Mouse (Mus musculus): ENCODE measurements around the gene Krt2. TPM values are rescaled to one million over a fixed set of nuclear protein-coding genes. Genes with fewer than 3 reads are reported as not detected.

Gene Krt2
- polyA plus RNA-seq (2014; fragmentation: Nextera tagmentation; extraction: Ambion mirVana): not detected in 2 replicates

DNA sequence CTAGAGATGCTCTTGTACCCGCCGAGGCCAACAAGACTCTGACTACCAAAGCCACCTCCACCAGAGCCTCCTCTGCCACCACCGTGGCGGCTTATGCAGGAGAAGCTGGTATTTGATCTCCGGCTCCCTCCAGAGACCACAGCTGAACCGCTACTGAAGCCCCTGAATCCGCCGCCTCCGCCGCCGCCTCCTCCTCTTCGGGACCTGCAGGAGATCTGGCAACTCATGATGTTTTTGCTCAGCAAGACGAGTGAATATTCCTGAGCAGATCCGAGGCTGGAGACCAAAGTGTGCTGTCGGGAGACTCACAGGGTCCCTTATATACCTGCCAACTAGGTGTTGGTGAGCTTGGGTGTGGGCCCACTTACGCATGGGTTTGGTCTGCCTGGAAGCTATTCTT lies at the start of gene Krt2:
TSS of gene Krt2 (minus strand) at position 295 of the 400 bp plus-strand sequence.
- Histone ChIP-seq H3K36me3 (ENCODE audit: control insufficient read depth, insufficient read depth, low read length) (no peaks in the 10 kb centered on the region), H3K9me3 (ENCODE audit: control insufficient read depth, low read length) (no peaks in the 10 kb centered on the region), H3K4me2 (replicated peaks; ENCODE audit: low read depth, low read length) (no peak within 1 kb of the TSS), H3K4me1 (replicated peaks; ENCODE audit: control insufficient read depth, insufficient read depth, low read length) (no peaks in the 10 kb centered on the region), H3K27ac (ENCODE audit: low read depth, low read length) (no peak within 1 kb of the TSS), H3K9ac (ENCODE audit: low read depth, low read length) (no peak within 1 kb of the TSS), H3K27me3 (ENCODE audit: control insufficient read depth, insufficient read depth, low read length) (no peaks in the 10 kb centered on the region), H3K4me3 (ENCODE audit: low read depth, low read length) (no peak within 1 kb of the TSS)
- DNase-seq (ENCODE audit: low spot score) (no peak), ATAC-seq (ENCODE audit: low FRiP score) (no peak)
- 88% methylated on average over 16 of the region's 16 CpGs for WGBS

DNA sequence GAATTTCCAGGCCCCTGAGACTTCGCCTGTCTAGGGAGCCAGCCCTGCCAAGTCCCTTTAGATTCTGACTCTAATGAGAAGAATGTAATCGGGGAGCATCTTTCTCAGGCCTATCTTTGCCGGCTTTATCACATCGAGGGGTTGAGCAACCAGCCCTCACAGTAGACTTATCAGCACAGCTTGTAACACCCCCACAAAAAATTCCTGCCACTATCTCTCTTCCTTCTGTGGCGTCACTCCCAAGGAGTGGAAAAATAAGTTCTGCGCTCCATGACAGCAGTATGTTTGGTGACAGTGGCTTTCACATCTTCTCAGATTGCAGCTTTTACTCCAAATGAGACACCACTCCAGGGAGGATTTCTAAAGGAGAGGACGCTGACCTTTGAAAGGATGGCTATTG lies 48.8 kb upstream of the Krt2 start:
- Histone ChIP-seq H3K9ac (ENCODE audit: low read depth, low read length) (no peak overlapping the region), H3K4me2 (replicated peaks; ENCODE audit: low read depth, low read length) (no peak overlapping the region), H3K9me3 (ENCODE audit: control insufficient read depth, low read length) (no peaks in the 10 kb centered on the region), H3K27ac (ENCODE audit: low read depth, low read length) (no peak overlapping the region), H3K4me3 (ENCODE audit: low read depth, low read length) (no peak overlapping the region), H3K27me3 (ENCODE audit: control insufficient read depth, insufficient read depth, low read length) (no peaks in the 10 kb centered on the region), H3K36me3 (ENCODE audit: control insufficient read depth, insufficient read depth, low read length) (no peaks in the 10 kb centered on the region), H3K4me1 (replicated peaks; ENCODE audit: control insufficient read depth, insufficient read depth, low read length) (no peaks in the 10 kb centered on the region)
- WGBS: 85% methylated on average over 7 of the region's 7 CpGs
- no peak for DNase-seq (ENCODE audit: low spot score)
- ATAC-seq (ENCODE audit: low FRiP score): no peak

DNA sequence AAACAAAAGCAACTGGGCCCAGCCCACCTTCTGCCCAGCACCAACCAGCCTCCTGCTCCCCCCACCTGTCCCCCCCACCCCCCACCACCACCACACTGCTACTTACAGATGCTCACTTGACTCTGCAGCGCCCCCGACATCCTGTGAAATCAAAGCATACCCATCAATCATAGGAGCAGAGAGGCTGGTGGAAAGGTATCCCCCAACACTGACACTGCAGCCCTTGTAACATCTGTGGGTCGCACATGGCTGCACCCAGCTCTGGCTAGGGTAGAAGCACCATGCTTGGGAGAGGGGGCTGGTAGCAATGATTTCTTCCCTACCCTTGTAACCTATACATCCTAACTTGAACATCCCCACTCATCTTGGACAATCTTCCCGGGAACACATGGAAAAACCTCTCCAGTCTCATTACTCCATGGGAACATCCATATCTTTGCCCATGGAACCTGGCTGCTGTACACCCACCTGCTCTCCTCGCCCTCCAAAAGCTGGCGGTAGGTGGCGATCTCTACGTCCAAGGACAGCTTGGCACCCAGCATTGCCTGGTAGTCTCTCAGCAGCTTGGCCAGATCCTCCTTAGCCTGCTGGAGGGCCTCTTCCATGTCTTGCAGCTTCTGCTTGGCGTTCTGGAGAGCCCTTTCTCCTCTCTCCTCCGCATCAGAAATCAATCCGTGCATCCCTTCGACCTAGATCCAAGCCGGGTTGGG lies 42.6 kb upstream of the Krt2 start:
- no peaks in the 10 kb centered on the region for H3K9me3 ChIP-seq (ENCODE audit: control insufficient read depth, low read length)
- DNase-seq (ENCODE audit: low spot score) (no peak), ATAC-seq (ENCODE audit: low FRiP score) (no peak)
- H3K27me3 ChIP-seq (ENCODE audit: control insufficient read depth, insufficient read depth, low read length): peaks cover 11% of the 10 kb centered on the region
- H3K4me2 ChIP-seq (replicated peaks; ENCODE audit: low read depth, low read length): peak overlapping the region; percentile 80; the same call in 1 of the 2 replicates
- no peaks in the 10 kb centered on the region; the same call in 1 of the 2 replicates for H3K4me1 ChIP-seq (replicated peaks; ENCODE audit: control insufficient read depth, insufficient read depth, low read length)
- no peak overlapping the region for H3K9ac ChIP-seq (ENCODE audit: low read depth, low read length)
- H3K4me3 ChIP-seq (ENCODE audit: low read depth, low read length): no peak overlapping the region
- H3K27ac ChIP-seq (ENCODE audit: low read depth, low read length): no peak overlapping the region
- H3K36me3 ChIP-seq (ENCODE audit: control insufficient read depth, insufficient read depth, low read length): no peaks in the 10 kb centered on the region
- 54% methylated on average over 13 of the region's 13 CpGs for WGBS

DNA sequence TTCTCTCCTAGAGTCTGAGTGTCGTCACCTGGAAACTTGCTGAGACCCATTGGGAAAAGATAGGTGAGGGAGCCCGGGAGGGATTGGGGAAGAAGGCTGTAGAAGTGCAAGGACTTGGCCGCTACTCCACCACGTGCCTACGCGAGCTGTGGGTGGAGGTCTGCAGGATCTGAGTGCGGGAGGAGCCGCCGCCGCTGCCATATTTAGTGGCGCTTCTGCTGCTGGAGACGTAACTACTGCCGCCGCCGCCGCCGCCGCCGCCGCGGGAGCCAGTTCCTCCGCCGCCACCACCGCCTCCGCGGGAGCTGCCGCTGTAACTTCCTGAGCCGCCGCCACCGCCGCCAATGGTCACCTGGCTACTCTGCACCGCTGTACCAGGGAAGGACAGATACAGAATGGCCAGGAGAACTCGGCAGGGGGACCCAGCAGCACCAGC lies 41.8 kb upstream of the Krt2 start:
- no peak for ATAC-seq (ENCODE audit: low FRiP score)

GRCm38 (mm10) chr15:101858673-101859425 lies 40.9 kb upstream of the Krt2 start:
- H3K4me1 ChIP-seq (replicated peaks; ENCODE audit: control insufficient read depth, insufficient read depth, low read length): no peaks in the 10 kb centered on the region; the same call in 1 of the 2 replicates
- 6% methylated on average over 11 of the region's 11 CpGs for WGBS
- H3K9me3 ChIP-seq (ENCODE audit: control insufficient read depth, low read length): no peaks in the 10 kb centered on the region
- peaks cover 11% of the 10 kb centered on the region for H3K27me3 ChIP-seq (ENCODE audit: control insufficient read depth, insufficient read depth, low read length)
- H3K9ac ChIP-seq (ENCODE audit: low read depth, low read length): no peak overlapping the region
- DNase-seq (ENCODE audit: low spot score): peak; percentile 13
- no peak for ATAC-seq (ENCODE audit: low FRiP score)
- no peaks in the 10 kb centered on the region for H3K36me3 ChIP-seq (ENCODE audit: control insufficient read depth, insufficient read depth, low read length)
- H3K4me2 ChIP-seq (replicated peaks; ENCODE audit: low read depth, low read length): peak overlapping the region; percentile 80
- no peak overlapping the region for H3K4me3 ChIP-seq (ENCODE audit: low read depth, low read length)
- H3K27ac ChIP-seq (ENCODE audit: low read depth, low read length): no peak overlapping the region

More for the DNA sequence above, 41.8 kb upstream of the Krt2 start:
- H3K4me3 ChIP-seq (ENCODE audit: low read depth, low read length): peak overlapping the region; percentile 43
- H3K9ac ChIP-seq (ENCODE audit: low read depth, low read length): peak overlapping the region; percentile 50; the same call in 1 of the 2 replicates
- under 1% methylated on average over 30 of the region's 33 CpGs for WGBS
- peak overlapping the region; percentile 80 for H3K4me2 ChIP-seq (replicated peaks; ENCODE audit: low read depth, low read length)
- no peak overlapping the region for H3K27ac ChIP-seq (ENCODE audit: low read depth, low read length)
- DNase-seq (ENCODE audit: low spot score): peak; percentile 76
- H3K27me3 ChIP-seq (ENCODE audit: control insufficient read depth, insufficient read depth, low read length): peaks cover 11% of the 10 kb centered on the region
- no peaks in the 10 kb centered on the region for H3K9me3 ChIP-seq (ENCODE audit: control insufficient read depth, low read length)
- H3K36me3 ChIP-seq (ENCODE audit: control insufficient read depth, insufficient read depth, low read length): no peaks in the 10 kb centered on the region
- H3K4me1 ChIP-seq (replicated peaks; ENCODE audit: control insufficient read depth, insufficient read depth, low read length): no peaks in the 10 kb centered on the region; the same call in 1 of the 2 replicates

GRCm38 (mm10) chr15:101856696-101857095 lies 38.7 kb upstream of the Krt2 start:
- Histone ChIP-seq H3K27ac (ENCODE audit: low read depth, low read length) (no peak overlapping the region), H3K9me3 (ENCODE audit: control insufficient read depth, low read length) (no peaks in the 10 kb centered on the region), H3K4me1 (replicated peaks; ENCODE audit: control insufficient read depth, insufficient read depth, low read length) (no peaks in the 10 kb centered on the region; the same call in 1 of the 2 replicates), H3K36me3 (ENCODE audit: control insufficient read depth, insufficient read depth, low read length) (no peaks in the 10 kb centered on the region), H3K4me3 (ENCODE audit: low read depth, low read length) (no peak overlapping the region), H3K9ac (ENCODE audit: low read depth, low read length) (no peak overlapping the region), H3K4me2 (replicated peaks; ENCODE audit: low read depth, low read length) (no peak overlapping the region), H3K27me3 (ENCODE audit: control insufficient read depth, insufficient read depth, low read length) (peaks cover 11% of the 10 kb centered on the region)
- DNase-seq (ENCODE audit: low spot score) (no peak), ATAC-seq (ENCODE audit: low FRiP score) (no peak)
- 53% methylated on average over 5 of the region's 5 CpGs for WGBS

DNA sequence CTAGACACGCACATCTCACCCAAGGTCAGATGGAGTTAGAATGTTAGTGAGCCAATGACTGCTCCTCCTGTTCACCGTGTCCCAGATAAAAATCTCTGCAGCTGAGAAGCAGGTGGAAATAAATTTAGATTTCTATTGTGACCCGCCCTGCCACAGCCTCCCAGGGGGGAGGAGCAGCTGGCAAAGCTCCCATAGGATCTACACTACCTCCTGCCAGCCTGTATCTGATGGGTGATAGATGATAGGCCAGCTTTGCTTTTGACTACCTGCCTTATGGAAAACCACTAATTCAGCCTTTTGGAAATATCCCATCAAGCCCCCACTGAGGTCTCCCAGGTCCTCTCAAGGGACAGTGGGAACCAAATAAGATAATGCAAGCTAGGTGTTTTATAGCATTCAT lies 37.8 kb upstream of the Krt2 start:
- H3K4me2 ChIP-seq (replicated peaks; ENCODE audit: low read depth, low read length): no peak overlapping the region
- H3K36me3 ChIP-seq (ENCODE audit: control insufficient read depth, insufficient read depth, low read length): no peaks in the 10 kb centered on the region
- ATAC-seq (ENCODE audit: low FRiP score) (no peak), DNase-seq (ENCODE audit: low spot score) (no peak)
- WGBS: 79% methylated on average over 3 of the region's 3 CpGs
- no peak overlapping the region for H3K4me3 ChIP-seq (ENCODE audit: low read depth, low read length)
- H3K9me3 ChIP-seq (ENCODE audit: control insufficient read depth, low read length): no peaks in the 10 kb centered on the region
- peaks cover 11% of the 10 kb centered on the region for H3K27me3 ChIP-seq (ENCODE audit: control insufficient read depth, insufficient read depth, low read length)
- H3K9ac ChIP-seq (ENCODE audit: low read depth, low read length): no peak overlapping the region
- H3K4me1 ChIP-seq (replicated peaks; ENCODE audit: control insufficient read depth, insufficient read depth, low read length): no peaks in the 10 kb centered on the region; the same call in 1 of the 2 replicates
- no peak overlapping the region for H3K27ac ChIP-seq (ENCODE audit: low read depth, low read length)

GRCm38 (mm10) chr15:101854294-101854693 lies 36.3 kb upstream of the Krt2 start:
- 12% methylated on average over 5 of the region's 5 CpGs for WGBS
- DNase-seq (ENCODE audit: low spot score) (no peak), ATAC-seq (ENCODE audit: low FRiP score) (no peak)
- Histone ChIP-seq H3K9ac (ENCODE audit: low read depth, low read length) (no peak overlapping the region), H3K36me3 (ENCODE audit: control insufficient read depth, insufficient read depth, low read length) (no peaks in the 10 kb centered on the region), H3K4me3 (ENCODE audit: low read depth, low read length) (no peak overlapping the region), H3K4me2 (replicated peaks; ENCODE audit: low read depth, low read length) (no peak overlapping the region), H3K27me3 (ENCODE audit: control insufficient read depth, insufficient read depth, low read length) (peaks cover 7% of the 10 kb centered on the region; the same call in 1 of the 2 replicates), H3K4me1 (replicated peaks; ENCODE audit: control insufficient read depth, insufficient read depth, low read length) (no peaks in the 10 kb centered on the region), H3K9me3 (ENCODE audit: control insufficient read depth, low read length) (no peaks in the 10 kb centered on the region), H3K27ac (ENCODE audit: low read depth, low read length) (no peak overlapping the region)
